Mouse (Mus musculus): Measurements from ENCODE around the gene Coq8b.
A peak's percentile ranks its signal among the peaks of the same experiment; 100 is the strongest.

The Coq8b gene

GRCm38 (mm10) chr7:27273739-27274351 is 41.0 kb downstream of the Coq8b start:
- DNase-seq (ENCODE audit: low spot score), result no peak

- no peak for DNase-seq (ENCODE audit: low spot score)
Observed at GRCm38 (mm10) chr7:27274916-27275315, 42.1 kb downstream of the Coq8b start.

GRCm38 (mm10) chr7:27276021-27276420 is 43.2 kb downstream of the Coq8b start:
- no peak for DNase-seq (ENCODE audit: low spot score)

GRCm38 (mm10) chr7:27277191-27277590 is 44.4 kb downstream of the Coq8b start:
- no peak for DNase-seq (ENCODE audit: low spot score)

GRCm38 (mm10) chr7:27281717-27282116 is 48.9 kb downstream of the Coq8b start:
- no peak for DNase-seq (ENCODE audit: low spot score)

- DNase-seq (ENCODE audit: low spot score), result no peak
Observed at GRCm38 (mm10) chr7:27282225-27282624, 49.4 kb downstream of the Coq8b start.

- no peak for DNase-seq (ENCODE audit: low spot score)
Observed at GRCm38 (mm10) chr7:27284865-27285697, 52.3 kb downstream of the Coq8b start.

GRCm38 (mm10) chr7:27285698-27286066 is 52.9 kb downstream of the Coq8b start:
- DNase-seq (ENCODE audit: low spot score), result peak; percentile 47

- no peak for DNase-seq (ENCODE audit: low spot score)
Observed at GRCm38 (mm10) chr7:27288732-27289131, 55.9 kb downstream of the Coq8b start.

GRCm38 (mm10) chr7:27290555-27290954 is 57.7 kb downstream of the Coq8b start:
- no peak for DNase-seq (ENCODE audit: low spot score)

- DNase-seq (ENCODE audit: low spot score), result no peak
Observed at GRCm38 (mm10) chr7:27291795-27292466, 59.1 kb downstream of the Coq8b start.

- DNase-seq (ENCODE audit: low spot score), result no peak
Observed at GRCm38 (mm10) chr7:27295956-27296355, 63.1 kb downstream of the Coq8b start.

GRCm38 (mm10) chr7:27296518-27296917 is 63.7 kb downstream of the Coq8b start:
- no peak for DNase-seq (ENCODE audit: low spot score)

- DNase-seq (ENCODE audit: low spot score), result no peak
Observed at GRCm38 (mm10) chr7:27298033-27298610, 65.3 kb downstream of the Coq8b start.

- no peak for DNase-seq (ENCODE audit: low spot score)
Observed at GRCm38 (mm10) chr7:27298816-27299215, 66.0 kb downstream of the Coq8b start.

- no peak for DNase-seq (ENCODE audit: low spot score)
Observed at GRCm38 (mm10) chr7:27300351-27300750, 67.5 kb downstream of the Coq8b start.

- DNase-seq (ENCODE audit: low spot score), result no peak
Observed at GRCm38 (mm10) chr7:27300801-27301200, 68.0 kb downstream of the Coq8b start.

- peak; percentile 56 for DNase-seq (ENCODE audit: low spot score)
Observed at GRCm38 (mm10) chr7:27302172-27302571, 69.3 kb downstream of the Coq8b start.

- no peak for DNase-seq (ENCODE audit: low spot score)
Observed at GRCm38 (mm10) chr7:27305091-27305730, 72.4 kb downstream of the Coq8b start.

GRCm38 (mm10) chr7:27306161-27307160 is 73.6 kb downstream of the Coq8b start:
- no peak for DNase-seq (ENCODE audit: low spot score)

GRCm38 (mm10) chr7:27307551-27307950 is 74.7 kb downstream of the Coq8b start:
- no peak for DNase-seq (ENCODE audit: low spot score)
